Mouse (Mus musculus): ENCODE measurements around the gene Rbm48. TPM values are rescaled to one million over a fixed set of nuclear protein-coding genes. Genes with fewer than 3 reads are reported as not detected.

The Rbm48 gene
- polyA plus RNA-seq, 1 experiment: 12.3 TPM

DNA sequence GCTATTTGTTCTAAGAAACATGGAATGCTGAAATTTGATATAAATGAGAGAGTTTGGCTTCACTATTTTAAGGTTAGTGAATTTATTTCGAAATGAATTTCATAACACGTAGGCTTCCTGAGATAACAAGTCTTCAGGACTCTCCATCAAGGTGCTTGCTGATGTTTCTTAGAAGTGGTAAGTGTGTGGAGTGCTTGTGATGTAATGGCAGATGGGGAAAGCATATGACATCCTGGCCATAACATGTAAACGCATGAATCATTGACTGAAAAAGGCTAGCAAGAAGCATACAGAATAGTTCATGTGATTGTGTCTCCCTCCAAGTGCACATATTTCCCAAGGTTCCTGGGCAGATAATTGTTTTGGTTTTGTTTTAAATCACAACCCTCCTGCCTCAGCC, 4.4 kb upstream of the Rbm48 start:
- TF ChIP-seq POLR2A (IDR thresholded peaks at IDR 0.05; ENCODE audit: borderline replicate concordance, extremely low read depth, insufficient read depth, insufficient read length, poor library complexity, severe bottlenecking) (no peak), CTCF (IDR thresholded peaks at IDR 0.05; ENCODE audit: borderline replicate concordance, extremely low read depth, insufficient read depth, insufficient read length) (no peak)
- no peak for DNase-seq (ENCODE audit: low read depth)

DNA sequence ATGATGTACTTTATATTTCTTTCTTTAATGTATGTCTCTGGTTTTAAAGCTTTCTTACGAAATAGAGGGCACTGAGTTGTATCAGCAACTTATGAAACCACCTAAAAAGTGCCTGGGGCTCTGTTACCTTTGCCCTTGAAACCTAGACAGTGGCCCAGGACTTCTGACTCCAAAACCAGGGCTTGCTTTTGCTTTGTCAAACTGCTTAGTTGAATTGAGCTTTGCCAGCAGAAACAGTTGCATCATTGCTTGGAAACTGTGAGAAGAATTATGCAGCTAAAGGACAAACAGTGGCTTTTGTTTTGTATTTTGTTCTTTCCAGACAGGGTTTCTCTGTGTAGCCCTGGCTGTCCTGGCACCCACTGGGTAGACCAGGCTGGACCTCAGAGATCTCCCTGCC, 3.9 kb upstream of the Rbm48 start:
- no peak for DNase-seq (ENCODE audit: low read depth)
- no peak for TF ChIP-seq POLR2A (IDR thresholded peaks at IDR 0.05; ENCODE audit: borderline replicate concordance, extremely low read depth, insufficient read depth, insufficient read length, poor library complexity, severe bottlenecking)
- no peak for TF ChIP-seq CTCF (IDR thresholded peaks at IDR 0.05; ENCODE audit: borderline replicate concordance, extremely low read depth, insufficient read depth, insufficient read length)

DNA sequence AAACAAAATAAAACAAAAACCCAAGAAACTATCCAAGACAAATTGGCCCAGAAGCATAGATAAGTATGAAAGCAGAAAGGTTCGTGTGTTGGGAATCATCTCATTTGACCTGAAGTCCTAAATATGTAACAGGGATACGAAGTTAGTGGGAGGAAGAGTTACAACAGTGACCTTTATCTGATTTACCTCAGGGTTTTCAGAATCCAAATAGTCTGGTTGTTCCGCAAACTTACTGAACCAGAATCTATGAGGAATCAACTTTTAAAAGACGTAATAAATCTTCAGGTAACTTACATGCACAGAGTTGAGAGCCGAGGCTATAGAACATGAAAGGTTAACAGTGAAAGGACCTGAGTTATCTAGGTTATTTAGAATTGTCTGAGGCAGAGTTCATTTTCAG, 2.4 kb upstream of the Rbm48 start:
- no peak for TF ChIP-seq POLR2A (IDR thresholded peaks at IDR 0.05; ENCODE audit: borderline replicate concordance, extremely low read depth, insufficient read depth, insufficient read length, poor library complexity, severe bottlenecking)
- no peak for TF ChIP-seq CTCF (IDR thresholded peaks at IDR 0.05; ENCODE audit: borderline replicate concordance, extremely low read depth, insufficient read depth, insufficient read length)
- DNase-seq (ENCODE audit: low read depth): no peak

DNA sequence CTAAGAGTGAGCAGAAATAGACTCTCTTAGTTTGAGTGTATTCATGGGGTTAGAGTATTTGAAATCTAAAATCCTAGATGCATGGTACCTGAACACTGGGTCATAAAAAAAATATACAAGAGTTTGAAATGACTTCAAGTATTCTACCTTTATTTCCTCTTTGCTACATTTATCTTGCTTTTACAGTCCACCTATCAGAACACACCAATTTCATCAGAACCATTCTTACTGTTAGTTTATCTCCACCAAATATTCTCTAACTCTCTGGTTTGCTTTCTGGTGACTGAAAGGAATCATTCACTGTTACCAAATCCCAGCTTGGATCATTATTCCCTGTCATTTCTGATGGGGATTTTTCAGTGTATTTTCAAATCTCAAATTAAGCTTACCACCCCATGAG, 786 bp upstream of the Rbm48 start:
- no peak for DNase-seq (ENCODE audit: low read depth)
- TF ChIP-seq CTCF (IDR thresholded peaks at IDR 0.05; ENCODE audit: borderline replicate concordance, extremely low read depth, insufficient read depth, insufficient read length) (no peak), POLR2A (IDR thresholded peaks at IDR 0.05; ENCODE audit: borderline replicate concordance, extremely low read depth, insufficient read depth, insufficient read length, poor library complexity, severe bottlenecking) (no peak)

DNA sequence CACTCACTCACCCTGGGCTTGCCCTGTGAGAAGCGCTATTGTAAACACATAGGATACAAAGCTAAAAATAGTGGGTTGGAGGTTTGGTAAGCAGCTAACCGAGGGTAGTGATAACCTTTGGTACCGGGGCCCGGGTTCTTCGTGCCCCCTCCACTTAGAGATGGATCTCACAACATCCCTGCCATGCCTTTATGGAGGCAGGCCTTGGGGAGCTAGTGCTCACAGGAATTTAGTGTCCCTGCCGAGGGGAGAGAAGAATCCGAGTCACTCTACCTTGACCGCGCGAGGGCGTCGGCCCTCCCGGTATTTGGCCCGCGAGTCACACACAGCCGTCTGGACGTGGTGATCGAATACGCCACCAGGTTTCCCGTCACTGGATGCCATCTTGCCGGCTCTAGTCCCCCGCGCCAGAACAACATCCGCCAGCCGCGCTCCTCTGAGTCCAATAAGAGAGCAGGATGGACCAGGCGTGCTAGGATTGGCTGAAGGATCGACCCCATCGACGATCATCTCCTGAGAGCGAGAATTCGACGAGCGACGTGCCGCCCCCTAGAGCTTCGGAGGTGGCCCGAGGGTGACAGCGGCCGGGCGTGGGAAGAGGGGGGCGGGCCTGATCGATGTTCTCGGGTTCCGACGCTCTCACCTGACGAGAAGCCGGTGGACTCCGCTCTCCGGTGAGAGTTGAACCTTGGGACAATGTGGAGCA, 539 bp downstream of the Rbm48 start, which contains the start of gene Pex1:
Gene Pex1 (plus strand): TSS at position 374 of the 706 bp plus-strand sequence.
- DNase-seq (ENCODE audit: low read depth): peak; percentile 99
- no peak for TF ChIP-seq CTCF (IDR thresholded peaks at IDR 0.05; ENCODE audit: borderline replicate concordance, extremely low read depth, insufficient read depth, insufficient read length)
- TF ChIP-seq POLR2A (IDR thresholded peaks at IDR 0.05; ENCODE audit: borderline replicate concordance, extremely low read depth, insufficient read depth, insufficient read length, poor library complexity, severe bottlenecking): peak; percentile 22; the same call in 1 of the 2 replicates

DNA sequence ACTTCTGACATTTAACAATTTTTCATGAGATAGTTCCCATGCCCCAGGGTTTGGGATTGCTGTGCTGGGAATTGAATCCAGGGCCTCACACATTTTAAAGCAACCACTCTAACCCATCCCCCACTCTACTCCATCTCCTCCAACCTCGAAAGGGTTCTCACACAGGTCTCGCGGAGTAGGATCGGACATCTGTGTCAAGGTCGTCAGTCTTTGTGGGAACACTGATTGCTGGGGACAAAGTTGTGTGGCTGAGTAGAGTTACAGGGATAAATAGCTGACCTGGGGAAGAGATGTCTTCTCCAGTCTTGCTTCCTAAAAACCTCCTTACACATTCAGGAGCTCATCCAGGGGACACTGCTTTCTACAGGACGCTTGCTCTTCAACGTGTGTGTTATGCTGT, 17.3 kb downstream of the Rbm48 start:
- no peak for DNase-seq (ENCODE audit: low read depth)
- TF ChIP-seq POLR2A (IDR thresholded peaks at IDR 0.05; ENCODE audit: borderline replicate concordance, extremely low read depth, insufficient read depth, insufficient read length, poor library complexity, severe bottlenecking) (no peak), CTCF (IDR thresholded peaks at IDR 0.05; ENCODE audit: borderline replicate concordance, extremely low read depth, insufficient read depth, insufficient read length) (no peak)

DNA sequence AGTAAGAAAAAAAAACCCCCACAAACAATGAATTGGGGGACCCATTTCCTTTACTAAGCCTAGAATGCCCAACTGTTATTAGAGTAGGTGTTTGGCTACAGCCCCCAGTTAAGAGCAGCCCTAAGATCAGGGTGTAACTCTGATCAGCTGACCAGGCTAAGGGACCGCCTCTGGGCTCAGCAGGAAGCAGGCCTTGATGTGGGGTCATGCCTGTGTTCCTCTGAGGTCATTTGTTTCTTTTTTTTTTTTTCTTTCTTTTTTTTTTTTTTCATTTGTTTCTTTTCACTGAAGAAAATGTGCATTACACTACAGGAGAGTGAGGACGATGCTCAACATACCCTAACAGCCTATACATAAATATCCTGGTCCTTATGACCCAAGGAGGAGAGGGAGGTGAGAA, 18.4 kb downstream of the Rbm48 start:
- no peak for DNase-seq (ENCODE audit: low read depth)
- TF ChIP-seq POLR2A (IDR thresholded peaks at IDR 0.05; ENCODE audit: borderline replicate concordance, extremely low read depth, insufficient read depth, insufficient read length, poor library complexity, severe bottlenecking) (no peak), CTCF (IDR thresholded peaks at IDR 0.05; ENCODE audit: borderline replicate concordance, extremely low read depth, insufficient read depth, insufficient read length) (no peak)

DNA sequence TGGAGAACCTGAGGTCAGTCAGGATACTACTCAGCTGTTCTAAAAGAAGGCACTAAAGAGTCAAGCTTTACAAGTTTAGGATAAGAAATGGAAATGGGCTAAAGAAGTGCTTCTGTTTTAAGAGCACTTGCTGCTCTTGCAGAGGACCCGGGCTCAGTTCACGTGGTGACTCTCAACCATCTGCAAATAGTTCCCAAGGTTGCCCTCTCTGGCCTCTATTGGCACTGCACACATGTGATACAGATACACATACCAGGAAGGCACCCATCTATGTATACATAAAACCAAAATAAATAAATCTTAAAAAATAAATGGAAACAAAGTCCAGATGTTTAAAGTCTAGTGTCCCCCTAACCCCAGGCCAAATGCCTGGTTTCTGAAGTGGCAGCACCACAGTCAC, 21.6 kb downstream of the Rbm48 start:
- TF ChIP-seq CTCF (IDR thresholded peaks at IDR 0.05; ENCODE audit: borderline replicate concordance, extremely low read depth, insufficient read depth, insufficient read length) (no peak), POLR2A (IDR thresholded peaks at IDR 0.05; ENCODE audit: borderline replicate concordance, extremely low read depth, insufficient read depth, insufficient read length, poor library complexity, severe bottlenecking) (no peak)
- no peak for DNase-seq (ENCODE audit: low read depth)

DNA sequence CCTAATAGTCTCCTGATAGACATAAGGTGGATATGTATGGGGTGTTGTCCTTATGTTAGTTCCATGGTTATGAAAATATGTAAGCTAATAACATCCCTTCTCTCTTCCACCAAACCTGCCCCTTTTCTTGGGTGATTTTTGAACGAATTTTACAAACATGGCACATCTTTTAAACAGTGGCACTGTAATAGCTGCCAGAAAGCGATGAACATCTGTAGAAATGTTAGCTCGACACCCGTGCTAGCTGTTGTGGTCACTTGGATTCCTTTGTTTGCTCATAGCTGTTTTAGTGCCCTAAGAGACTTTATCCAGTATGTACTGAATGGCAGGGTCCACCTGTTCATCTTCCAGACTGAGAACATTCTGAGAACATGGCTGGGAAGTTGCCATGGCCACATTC, 25.1 kb downstream of the Rbm48 start, which contains the start of gene 1700109H08Rik:
Gene 1700109H08Rik (plus strand): TSS at position 301 of the 400 bp plus-strand sequence.
- TF ChIP-seq POLR2A (IDR thresholded peaks at IDR 0.05; ENCODE audit: borderline replicate concordance, extremely low read depth, insufficient read depth, insufficient read length, poor library complexity, severe bottlenecking) (no peak), CTCF (IDR thresholded peaks at IDR 0.05; ENCODE audit: borderline replicate concordance, extremely low read depth, insufficient read depth, insufficient read length) (no peak)
- DNase-seq (ENCODE audit: low read depth): no peak

DNA sequence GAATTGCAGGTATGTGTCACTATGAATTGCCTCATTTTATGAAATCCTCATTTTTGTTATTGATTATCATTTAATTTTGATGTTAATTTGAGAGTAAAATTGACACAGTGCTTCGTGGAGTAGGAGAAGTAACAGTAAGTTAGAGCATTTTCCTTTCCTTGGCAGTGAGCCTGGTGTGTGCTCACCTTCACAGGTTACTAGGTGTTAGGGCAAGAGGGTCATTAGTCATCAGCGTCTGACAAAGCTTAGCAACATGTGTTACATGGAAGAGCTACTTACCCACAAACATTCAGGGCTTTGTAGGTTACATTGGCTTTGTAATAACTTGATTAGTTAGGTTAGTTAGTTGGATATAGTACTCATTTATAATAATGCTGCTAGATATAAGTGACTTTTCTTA, 42.2 kb downstream of the Rbm48 start:
- no peak for TF ChIP-seq POLR2A (IDR thresholded peaks at IDR 0.05; ENCODE audit: borderline replicate concordance, extremely low read depth, insufficient read depth, insufficient read length, poor library complexity, severe bottlenecking)
- DNase-seq (ENCODE audit: low read depth): no peak

DNA sequence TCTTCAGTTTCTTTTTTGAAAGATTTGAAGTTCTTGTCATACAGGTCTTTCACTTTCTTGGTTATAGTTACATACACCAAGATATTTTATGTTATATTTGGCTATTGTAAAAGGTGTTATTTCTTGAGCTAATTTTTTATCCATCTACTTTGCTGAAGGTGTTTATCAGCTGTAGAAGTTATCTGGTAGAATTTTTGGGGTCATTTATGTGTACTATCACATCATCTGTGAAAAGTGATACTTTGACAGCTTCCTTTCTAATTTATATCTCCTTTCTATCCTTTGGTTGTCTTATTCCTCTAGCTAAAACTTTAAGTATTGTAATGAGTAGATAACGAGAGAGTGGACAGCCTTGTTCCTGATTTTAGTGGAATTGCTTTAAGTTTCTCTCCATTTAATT, 44.9 kb downstream of the Rbm48 start:
- no peak for DNase-seq (ENCODE audit: low read depth)
- TF ChIP-seq CTCF (IDR thresholded peaks at IDR 0.05; ENCODE audit: borderline replicate concordance, extremely low read depth, insufficient read depth, insufficient read length) (no peak), POLR2A (IDR thresholded peaks at IDR 0.05; ENCODE audit: borderline replicate concordance, extremely low read depth, insufficient read depth, insufficient read length, poor library complexity, severe bottlenecking) (no peak)

DNA sequence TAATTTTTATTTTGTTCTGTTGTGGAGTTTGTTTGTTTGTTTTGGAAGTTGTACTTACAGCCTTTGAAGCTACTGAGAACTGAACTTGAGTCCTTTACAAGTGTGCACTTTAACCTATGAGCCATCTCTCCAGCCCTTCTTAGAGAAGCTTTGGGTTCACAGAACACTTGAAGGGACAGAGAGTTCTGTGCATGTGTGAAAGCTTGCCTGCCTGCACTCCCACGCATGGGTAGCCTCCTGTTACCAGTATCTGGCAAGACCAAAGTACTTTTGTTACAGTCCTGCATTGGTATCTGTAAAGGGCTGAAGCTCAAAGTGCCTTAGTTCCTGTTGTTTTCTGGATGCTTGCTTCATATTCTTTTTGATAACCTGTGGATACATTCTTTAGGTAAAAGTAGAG, 50.2 kb downstream of the Rbm48 start:
- TF ChIP-seq CTCF (IDR thresholded peaks at IDR 0.05; ENCODE audit: borderline replicate concordance, extremely low read depth, insufficient read depth, insufficient read length) (no peak), POLR2A (IDR thresholded peaks at IDR 0.05; ENCODE audit: borderline replicate concordance, extremely low read depth, insufficient read depth, insufficient read length, poor library complexity, severe bottlenecking) (no peak)
- no peak for DNase-seq (ENCODE audit: low read depth)

Data from brain, embryonic 14.5 days (tissue).